Mouse (Mus musculus): ENCODE results near the gene Olfr15. TPM values are rescaled to one million over a fixed set of nuclear protein-coding genes. Genes with fewer than 3 reads are reported as not detected.

The Olfr15 gene
- polyA plus RNA-seq, 1 experiment = not detected

GRCm38 (mm10) chr16:3855776-3856175, 25.1 kb downstream of the Olfr15 start:
- no peaks in the 10 kb centered on the region for H3K27me3 ChIP-seq (ENCODE audit: control insufficient read depth, insufficient read depth, insufficient read length)
- TF ChIP-seq MYOD1 (IDR thresholded peaks at IDR 0.05; ENCODE audit: control insufficient read depth in 1 of 3, insufficient read length in 2 of 3, low read depth in 2 of 3) = no peak
- no peak for TF ChIP-seq SRF (IDR thresholded peaks at IDR 0.05; ENCODE audit: control insufficient read depth, insufficient read length, low read depth)
- no peak for TF ChIP-seq E2F4 (IDR thresholded peaks at IDR 0.05; ENCODE audit: insufficient read depth)
- TF ChIP-seq USF1 (IDR thresholded peaks at IDR 0.05; ENCODE audit: low read depth) = no peak
- TF ChIP-seq POLR2AphosphoS2 (IDR thresholded peaks at IDR 0.05; ENCODE audit: insufficient read length, low read depth) = no peak
- TF ChIP-seq TCF3 (IDR thresholded peaks at IDR 0.05; ENCODE audit: insufficient read length, low read depth) = no peak
- TF ChIP-seq POLR2A (IDR thresholded peaks at IDR 0.05; ENCODE audit: insufficient read length, low read depth) = no peak
- TF ChIP-seq REST (IDR thresholded peaks at IDR 0.05; ENCODE audit: insufficient read depth, insufficient read length) = no peak
- TF ChIP-seq TCF12 (IDR thresholded peaks at IDR 0.05; ENCODE audit: insufficient read depth, poor library complexity, severe bottlenecking) = no peak
- no peak for TF ChIP-seq MAX (IDR thresholded peaks at IDR 0.05; ENCODE audit: low read depth)
- TF ChIP-seq MYOG (IDR thresholded peaks at IDR 0.05; ENCODE audit: control insufficient read depth in 1 of 3, insufficient read depth in 1 of 3, insufficient read length in 2 of 3, low read depth in 2 of 3) = no peak
- TF ChIP-seq CEBPB (IDR thresholded peaks at IDR 0.05; ENCODE audit: insufficient read depth, poor library complexity, severe bottlenecking) = no peak

GRCm38 (mm10) chr16:3859254-3859653, 28.6 kb downstream of the Olfr15 start:
- Histone ChIP-seq H3K36me3 (ENCODE audit: control insufficient read depth, insufficient read depth) (peaks cover 23% of the 10 kb centered on the region), H3K27me3 (ENCODE audit: control insufficient read depth, insufficient read depth, insufficient read length) (no peaks in the 10 kb centered on the region), H3ac (ENCODE audit: control insufficient read depth, insufficient read length) (no peak overlapping the region), H3K79me2 (ENCODE audit: control insufficient read depth, insufficient read depth) (no peaks in the 10 kb centered on the region), H3K4me3 (no peak overlapping the region), H3K4me2 (ENCODE audit: low read depth) (no peak overlapping the region)
- TF ChIP-seq SRF (IDR thresholded peaks at IDR 0.05; ENCODE audit: control insufficient read depth, insufficient read length, low read depth) (no peak), REST (IDR thresholded peaks at IDR 0.05; ENCODE audit: insufficient read depth, insufficient read length) (no peak), POLR2AphosphoS2 (IDR thresholded peaks at IDR 0.05; ENCODE audit: insufficient read length, low read depth) (no peak), POLR2A (IDR thresholded peaks at IDR 0.05; ENCODE audit: insufficient read length, low read depth) (no peak), CEBPB (IDR thresholded peaks at IDR 0.05; ENCODE audit: insufficient read depth, poor library complexity, severe bottlenecking) (no peak), MYOD1 (IDR thresholded peaks at IDR 0.05; ENCODE audit: control insufficient read depth in 1 of 3, insufficient read length in 2 of 3, low read depth in 2 of 3) (no peak), USF1 (IDR thresholded peaks at IDR 0.05; ENCODE audit: low read depth) (no peak), TCF12 (IDR thresholded peaks at IDR 0.05; ENCODE audit: insufficient read depth, poor library complexity, severe bottlenecking) (no peak), E2F4 (IDR thresholded peaks at IDR 0.05; ENCODE audit: insufficient read depth) (no peak), MAX (IDR thresholded peaks at IDR 0.05; ENCODE audit: low read depth) (no peak)

More at GRCm38 (mm10) chr16:3855776-3856175, 25.1 kb downstream of the Olfr15 start:
- H3ac ChIP-seq (ENCODE audit: control insufficient read depth, insufficient read length) = no peak overlapping the region
- H3K79me2 ChIP-seq (ENCODE audit: control insufficient read depth, insufficient read depth) = no peaks in the 10 kb centered on the region
- H3K4me3 ChIP-seq = no peak overlapping the region
- H3K4me2 ChIP-seq (ENCODE audit: low read depth) = no peak overlapping the region
- peaks cover 5% of the 10 kb centered on the region for H3K36me3 ChIP-seq (ENCODE audit: control insufficient read depth, insufficient read depth)

DNA sequence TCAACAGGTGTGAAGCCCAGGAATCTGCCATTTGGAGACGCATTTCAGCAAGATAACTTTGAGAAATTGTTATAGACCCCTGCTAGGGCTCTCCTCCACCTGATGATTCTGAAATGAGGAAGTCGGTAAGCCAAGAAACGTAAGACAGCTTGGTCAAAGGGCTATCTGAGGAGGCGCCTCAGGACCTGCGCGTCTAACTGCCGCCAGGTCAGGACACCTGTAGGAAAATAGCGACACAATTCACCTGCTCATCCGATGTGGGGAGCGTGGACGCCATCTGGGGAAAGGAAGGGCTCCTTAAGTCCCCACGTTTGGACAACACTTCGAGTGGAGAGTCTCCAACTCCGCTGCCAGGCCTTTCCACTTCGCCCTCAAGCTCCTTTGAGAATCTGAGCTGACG, 41.1 kb downstream of the Olfr15 start:
- no peak for TF ChIP-seq POLR2A (IDR thresholded peaks at IDR 0.05; ENCODE audit: insufficient read length, low read depth)
- no peak for TF ChIP-seq CEBPB (IDR thresholded peaks at IDR 0.05; ENCODE audit: insufficient read depth, poor library complexity, severe bottlenecking)
- no peak for TF ChIP-seq SRF (IDR thresholded peaks at IDR 0.05; ENCODE audit: control insufficient read depth, insufficient read length, low read depth)
- no peak for TF ChIP-seq MYOD1 (IDR thresholded peaks at IDR 0.05; ENCODE audit: control insufficient read depth in 1 of 3, insufficient read length in 2 of 3, low read depth in 2 of 3)
- TF ChIP-seq TCF3 (IDR thresholded peaks at IDR 0.05; ENCODE audit: insufficient read length, low read depth) = no peak
- TF ChIP-seq MYOG (IDR thresholded peaks at IDR 0.05; ENCODE audit: control insufficient read depth in 1 of 3, insufficient read depth in 1 of 3, insufficient read length in 2 of 3, low read depth in 2 of 3) = no peak
- TF ChIP-seq E2F4 (IDR thresholded peaks at IDR 0.05; ENCODE audit: insufficient read depth) = no peak
- no peak for TF ChIP-seq MAX (IDR thresholded peaks at IDR 0.05; ENCODE audit: low read depth)
- no peak for TF ChIP-seq REST (IDR thresholded peaks at IDR 0.05; ENCODE audit: insufficient read depth, insufficient read length)
- no peak for TF ChIP-seq TCF12 (IDR thresholded peaks at IDR 0.05; ENCODE audit: insufficient read depth, poor library complexity, severe bottlenecking)
- no peak for TF ChIP-seq USF1 (IDR thresholded peaks at IDR 0.05; ENCODE audit: low read depth)
- no peak for TF ChIP-seq POLR2AphosphoS2 (IDR thresholded peaks at IDR 0.05; ENCODE audit: insufficient read length, low read depth)
- Histone ChIP-seq H3K36me3 (ENCODE audit: control insufficient read depth, insufficient read depth) (peaks cover 13% of the 10 kb centered on the region), H3ac (ENCODE audit: control insufficient read depth, insufficient read length) (no peak overlapping the region), H3K27me3 (ENCODE audit: control insufficient read depth, insufficient read depth, insufficient read length) (no peaks in the 10 kb centered on the region), H3K4me3 (peak overlapping the region; percentile 29), H3K4me2 (ENCODE audit: low read depth) (peak overlapping the region; percentile 87), H3K79me2 (ENCODE audit: control insufficient read depth, insufficient read depth) (no peaks in the 10 kb centered on the region)

DNA sequence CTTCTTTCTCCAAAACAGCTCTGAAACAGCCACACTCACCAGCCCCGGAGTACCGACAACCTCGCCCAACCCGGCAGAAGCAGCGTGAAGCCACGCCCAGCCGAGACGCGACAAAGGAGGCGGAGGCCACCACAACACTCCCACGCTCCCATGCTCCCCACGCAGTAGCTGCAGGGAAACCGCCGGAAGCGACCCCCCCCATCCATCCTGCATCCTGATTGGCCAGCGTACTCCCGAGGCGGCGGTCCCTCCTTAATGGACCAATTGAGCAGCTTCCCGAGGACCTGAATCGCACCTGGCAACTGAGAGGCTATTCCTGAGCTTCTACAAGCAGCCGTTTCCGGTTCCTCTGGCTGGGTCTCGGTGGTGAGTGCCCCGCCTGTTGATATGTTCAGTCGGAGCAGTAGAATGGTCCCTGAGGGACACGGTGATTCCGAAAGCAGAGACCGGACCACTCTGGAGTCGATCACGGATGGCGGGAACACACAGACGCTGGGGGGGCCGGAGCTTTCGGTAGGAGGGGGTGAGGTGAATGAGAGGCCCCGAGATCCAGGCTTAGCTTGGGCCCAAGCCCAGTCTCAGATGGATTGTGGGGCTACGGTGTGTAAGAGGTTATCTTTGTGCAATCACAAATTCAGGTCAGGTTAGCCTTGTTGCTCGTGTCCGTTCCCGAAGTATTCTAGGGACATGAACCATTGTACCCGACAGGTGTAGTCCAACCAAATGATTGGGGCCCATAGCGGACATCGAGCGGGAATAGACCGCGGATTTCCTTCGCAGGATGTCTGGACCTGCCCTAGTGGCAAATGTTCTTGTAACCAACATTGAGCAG, 41.8 kb downstream of the Olfr15 start, which contains the start of gene Naa60:
Gene Naa60, plus strand, starts transcription at position 160 of the 832 bp plus-strand sequence.
- H3ac ChIP-seq (ENCODE audit: control insufficient read depth, insufficient read length) = no peak within 1 kb of the TSS
- H3K4me2 ChIP-seq (ENCODE audit: low read depth) = peak within 1 kb of the TSS; percentile 87
- H3K4me3 ChIP-seq = peak within 1 kb of the TSS; percentile 29
- TF ChIP-seq MYOD1 (IDR thresholded peaks at IDR 0.05; ENCODE audit: control insufficient read depth in 1 of 3, insufficient read length in 2 of 3, low read depth in 2 of 3) (no peak), MYOG (IDR thresholded peaks at IDR 0.05; ENCODE audit: control insufficient read depth in 1 of 3, insufficient read depth in 1 of 3, insufficient read length in 2 of 3, low read depth in 2 of 3) (no peak), POLR2A (IDR thresholded peaks at IDR 0.05; ENCODE audit: insufficient read length, low read depth) (peak; percentile 43), POLR2AphosphoS2 (IDR thresholded peaks at IDR 0.05; ENCODE audit: insufficient read length, low read depth) (peak; percentile 53), TCF3 (IDR thresholded peaks at IDR 0.05; ENCODE audit: insufficient read length, low read depth) (no peak), REST (IDR thresholded peaks at IDR 0.05; ENCODE audit: insufficient read depth, insufficient read length) (no peak)
- H3K36me3 ChIP-seq (ENCODE audit: control insufficient read depth, insufficient read depth) = peaks cover 13% of the 10 kb centered on the region
- no peaks in the 10 kb centered on the region for H3K79me2 ChIP-seq (ENCODE audit: control insufficient read depth, insufficient read depth)
- no peaks in the 10 kb centered on the region for H3K27me3 ChIP-seq (ENCODE audit: control insufficient read depth, insufficient read depth, insufficient read length)

All from myocyte (in vitro differentiated cells).